Mouse (Mus musculus) intestine, postnatal 0 days (tissue): Measurements from ENCODE around the gene Pus3. TPM values are rescaled to one million over a fixed set of nuclear protein-coding genes. Genes with fewer than 3 reads are reported as not detected.
A peak's percentile ranks its signal among the peaks of the same experiment; 100 is the strongest.

Source experiments
- ATAC-seq: fragments of 200-750 bp; cut with Nextera tagmentation; 2 replicates; pipeline ENCODE4 v1.8.0; 2017; ENCODE audit warnings: mild to moderate bottlenecking, moderate TSS enrichment, moderate library complexity
- H3K27ac ChIP-seq: fragments of 300-500 bp; sonication (generic); 2 replicates; pipeline ENCODE4 v1.5.1; 2014; ENCODE audit warnings: mild to moderate bottlenecking, low read depth, low read length, moderate library complexity
- H3K27me3 ChIP-seq: fragments of 300-500 bp; sonication (generic); replicated peaks from 2 replicates; pipeline ENCODE4 v1.6.1; 2014; ENCODE audit warnings: low read length, mixed read lengths; ENCODE audit not compliant: control insufficient read depth, insufficient read depth
- H3K36me3 ChIP-seq: fragments of 300-500 bp; sonication (generic); 2 replicates; pipeline ENCODE4 v1.6.1; 2014; ENCODE audit warnings: mild to moderate bottlenecking, moderate library complexity; ENCODE audit not compliant: control insufficient read depth, insufficient read depth
- H3K4me1 ChIP-seq: fragments of 300-500 bp; sonication (generic); replicated peaks from 2 replicates; pipeline ENCODE4 v1.6.1; 2014; ENCODE audit warnings: antibody characterized with exemption, low read length, mixed read lengths; ENCODE audit not compliant: control insufficient read depth, insufficient read depth
- H3K4me2 ChIP-seq: fragments of 300-500 bp; sonication (generic); replicated peaks from 2 replicates; pipeline ENCODE4 v1.6.1; 2014; ENCODE audit warnings: low read depth, mild to moderate bottlenecking, moderate library complexity
- H3K4me3 ChIP-seq: fragments of 300-500 bp; sonication (generic); 2 replicates; pipeline ENCODE4 v1.5.1; 2014; ENCODE audit warnings: low read depth, low read length
- H3K9ac ChIP-seq: fragments of 300-500 bp; sonication (generic); 2 replicates; pipeline ENCODE4 v1.6.1; 2014; ENCODE audit warnings: mild to moderate bottlenecking, low read depth, low read length
- H3K9me3 ChIP-seq: fragments of 300-500 bp; sonication (generic); 2 replicates; pipeline ENCODE4 v1.6.1; 2016; ENCODE audit warnings: mixed run types; ENCODE audit not compliant: control insufficient read depth
- CTCF ChIP-seq: sonication (generic); IDR thresholded peaks from 2 replicates; pipeline ENCODE4 v1.5.1; 2016; ENCODE audit warnings: low read depth, mild to moderate bottlenecking, control low read depth, antibody characterized with exemption, moderate library complexity
- WGBS: fragments of 180-500 bp; shearing (Covaris S2); extraction: QIAGEN DNeasy Blood & Tissue Kit; methylation state at CpG from one replicate; pipeline ENCODE4 v1.1.7; 2014; 5-methylcytosine and 5-hydroxymethylcytosine counted together
- polyA plus RNA-seq: library from polyadenylated mRNA; unstranded; fragments of >200 nt; fragmentation: Nextera tagmentation; extraction: Ambion mirVana; gene quantifications from 2 replicates; pipeline ENCODE4 v1.2.1, GENCODE M21; 2015

The Pus3 gene
- polyA plus RNA-seq, 1 experiment from 2014 or later, result 6.5 TPM

- H3K27ac ChIP-seq, result no peak overlapping the region
Measured at GRCm38 (mm10) chr9:35522241-35522640, 36.2 kb upstream of the Pus3 start.

GRCm38 (mm10) chr9:35522821-35523515 lies 35.4 kb upstream of the Pus3 start:
- Histone ChIP-seq H3K4me2 (no peak overlapping the region), H3K27ac (no peak overlapping the region), H3K9me3 (no peaks in the 10 kb centered on the region), H3K4me1 (no peaks in the 10 kb centered on the region), H3K4me3 (no peak overlapping the region), H3K9ac (no peak overlapping the region), H3K36me3 (no peaks in the 10 kb centered on the region), H3K27me3 (no peaks in the 10 kb centered on the region)
- WGBS, result 71% methylated on average over 1 of the region's 1 CpGs
- ATAC-seq, result no peak
- TF ChIP-seq CTCF, result no peak

More at GRCm38 (mm10) chr9:35522241-35522640, 36.2 kb upstream of the Pus3 start:
- H3K9ac ChIP-seq, result no peak overlapping the region
- no peaks in the 10 kb centered on the region for H3K4me1 ChIP-seq
- no peaks in the 10 kb centered on the region for H3K9me3 ChIP-seq
- no peak for TF ChIP-seq CTCF
- no peaks in the 10 kb centered on the region for H3K27me3 ChIP-seq
- no peaks in the 10 kb centered on the region for H3K36me3 ChIP-seq
- no peak overlapping the region for H3K4me3 ChIP-seq
- 83% methylated on average over 2 of the region's 2 CpGs for WGBS
- H3K4me2 ChIP-seq, result no peak overlapping the region
- ATAC-seq, result no peak

GRCm38 (mm10) chr9:35523541-35523940 lies 34.9 kb upstream of the Pus3 start:
- Histone ChIP-seq H3K9me3 (no peaks in the 10 kb centered on the region), H3K4me2 (no peak overlapping the region), H3K4me1 (no peaks in the 10 kb centered on the region), H3K27me3 (no peaks in the 10 kb centered on the region), H3K27ac (no peak overlapping the region), H3K36me3 (no peaks in the 10 kb centered on the region), H3K9ac (no peak overlapping the region), H3K4me3 (no peak overlapping the region)
- no peak for TF ChIP-seq CTCF
- no peak for ATAC-seq
- 55% methylated on average over 5 of the region's 5 CpGs for WGBS

- no peak overlapping the region for H3K4me2 ChIP-seq
- no peaks in the 10 kb centered on the region for H3K36me3 ChIP-seq
- TF ChIP-seq CTCF, result peak; percentile 94
- ATAC-seq, result no peak
- H3K27ac ChIP-seq, result no peak overlapping the region
- no peaks in the 10 kb centered on the region for H3K4me1 ChIP-seq
- no peak overlapping the region for H3K4me3 ChIP-seq
- 25% methylated on average over 7 of the region's 7 CpGs for WGBS
- H3K27me3 ChIP-seq, result no peaks in the 10 kb centered on the region
- H3K9me3 ChIP-seq, result no peaks in the 10 kb centered on the region
- H3K9ac ChIP-seq, result no peak overlapping the region
Measured at GRCm38 (mm10) chr9:35523941-35524411, 34.4 kb upstream of the Pus3 start.

- no peaks in the 10 kb centered on the region for H3K36me3 ChIP-seq
- H3K4me3 ChIP-seq, result no peak overlapping the region
- WGBS, result 78% methylated on average over 3 of the region's 3 CpGs
- H3K4me1 ChIP-seq, result no peaks in the 10 kb centered on the region
- H3K9me3 ChIP-seq, result no peaks in the 10 kb centered on the region
- no peak for ATAC-seq
- no peak overlapping the region for H3K4me2 ChIP-seq
- H3K27ac ChIP-seq, result no peak overlapping the region
- H3K27me3 ChIP-seq, result no peaks in the 10 kb centered on the region
- no peak overlapping the region for H3K9ac ChIP-seq
- no peak for TF ChIP-seq CTCF
Measured at GRCm38 (mm10) chr9:35529141-35529540, 29.3 kb upstream of the Pus3 start.

GRCm38 (mm10) chr9:35529796-35530195 lies 28.6 kb upstream of the Pus3 start:
- Histone ChIP-seq H3K4me1 (no peaks in the 10 kb centered on the region), H3K27me3 (no peaks in the 10 kb centered on the region), H3K27ac (no peak overlapping the region), H3K4me2 (no peak overlapping the region), H3K36me3 (no peaks in the 10 kb centered on the region), H3K9me3 (no peaks in the 10 kb centered on the region), H3K4me3 (no peak overlapping the region), H3K9ac (no peak overlapping the region)
- ATAC-seq, result no peak
- 11% methylated on average over 1 of the region's 1 CpGs for WGBS
- no peak for TF ChIP-seq CTCF
